Mouse (Mus musculus): Measurements from ENCODE around the gene March6.

DNA sequence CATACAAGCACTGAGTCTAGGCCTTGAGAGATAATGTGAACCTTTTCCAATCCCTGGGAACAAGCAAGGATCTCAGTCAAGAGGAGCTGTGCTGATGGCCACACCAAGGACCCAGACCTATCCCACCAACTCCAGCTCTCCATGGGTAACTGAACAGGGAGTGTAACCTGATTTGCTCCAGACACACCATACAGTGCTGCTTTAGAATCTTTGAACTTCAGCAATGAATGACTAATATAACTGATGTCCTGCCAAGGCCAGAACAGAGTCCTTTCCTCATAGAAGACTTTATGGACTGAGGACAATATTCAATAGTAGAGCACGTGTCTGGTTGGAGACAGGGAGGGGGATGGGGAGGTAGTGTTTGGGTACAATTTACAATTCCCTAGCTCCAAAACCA lies 14.2 kb upstream of the March6 start:
- no peak for TF ChIP-seq CTCF (IDR thresholded peaks at IDR 0.05; ENCODE audit: low read depth)
- no peak for TF ChIP-seq EP300 (IDR thresholded peaks at IDR 0.05; ENCODE audit: low read depth)
